Mouse (Mus musculus): Measurements from ENCODE around the gene Pfas.
"Not testable (repeated sequence)": the region's sequence is repeated elsewhere in the genome, so short reads cannot be mapped to it uniquely, and the experiment has no call there.

The Pfas gene

GRCm38 (mm10) chr11:69012071-69012601 lies 3.9 kb upstream of the Pfas start:
- peak; percentile 91 for DNase-seq

GRCm38 (mm10) chr11:69011445-69011844 lies 3.2 kb upstream of the Pfas start:
- not testable (repeated sequence) for DNase-seq

- no peak for DNase-seq
Observed at GRCm38 (mm10) chr11:69010400-69011323, 2.4 kb upstream of the Pfas start.

GRCm38 (mm10) chr11:69009508-69009907 lies 1.2 kb upstream of the Pfas start:
- DNase-seq = no peak

- not testable (repeated sequence) for DNase-seq
Observed at GRCm38 (mm10) chr11:69006575-69006974, 1.7 kb downstream of the Pfas start.

GRCm38 (mm10) chr11:69005193-69005592 lies 3.1 kb downstream of the Pfas start:
- peak; percentile 35 for DNase-seq

- DNase-seq = no peak
Observed at GRCm38 (mm10) chr11:69003592-69003991, 4.7 kb downstream of the Pfas start.

GRCm38 (mm10) chr11:69002782-69003181 lies 5.5 kb downstream of the Pfas start:
- not testable (repeated sequence) for DNase-seq

- DNase-seq = no peak
Observed at GRCm38 (mm10) chr11:68997080-68997479, 11.2 kb downstream of the Pfas start.

GRCm38 (mm10) chr11:68994377-68994776 lies 13.9 kb downstream of the Pfas start:
- DNase-seq = no peak

- DNase-seq = no peak
Observed at GRCm38 (mm10) chr11:68993122-68993521, 15.1 kb downstream of the Pfas start.

- no peak for DNase-seq
Observed at GRCm38 (mm10) chr11:68988341-68988740, 19.9 kb downstream of the Pfas start.

GRCm38 (mm10) chr11:68987365-68987882 lies 20.8 kb downstream of the Pfas start:
- DNase-seq = no peak

GRCm38 (mm10) chr11:68982639-68983369 lies 25.5 kb downstream of the Pfas start:
- peak; percentile 51 for DNase-seq

- DNase-seq = no peak
Observed at GRCm38 (mm10) chr11:68980919-68981318, 27.3 kb downstream of the Pfas start.

GRCm38 (mm10) chr11:68979320-68979733 lies 28.9 kb downstream of the Pfas start:
- DNase-seq = peak; percentile 36

- no peak for DNase-seq
Observed at GRCm38 (mm10) chr11:68975601-68976000, 32.7 kb downstream of the Pfas start.

GRCm38 (mm10) chr11:68975085-68975484 lies 33.2 kb downstream of the Pfas start, which contains the start of gene Rangrf:
Gene Rangrf (minus strand): TSS chr11:68975185.
- DNase-seq = no peak

- no peak for DNase-seq
Observed at GRCm38 (mm10) chr11:68974059-68974450, 34.2 kb downstream of the Pfas start.

GRCm38 (mm10) chr11:68973250-68974058 lies 34.8 kb downstream of the Pfas start:
- DNase-seq = peak; percentile 86

GRCm38 (mm10) chr11:68970232-68970631 lies 38.0 kb downstream of the Pfas start:
- DNase-seq = no peak

- DNase-seq = no peak
Observed at GRCm38 (mm10) chr11:68968752-68969151, 39.5 kb downstream of the Pfas start.
